Mouse (Mus musculus) adrenal gland, postnatal 25 days (tissue): Measurements from ENCODE around the gene Lin9. TPM values are rescaled to one million over a fixed set of nuclear protein-coding genes. Genes with fewer than 3 reads are reported as not detected.

Experiments used
- DNase-seq: peaks from one replicate; pipeline ENCODE4 v3.0.0; 2021; ENCODE audit warnings: mixed read lengths
- total RNA-seq: library from RNA; stranded (reverse); gene quantifications from 2 replicates; pipeline ENCODE4 v1.2.3, GENCODE M21; 2021

Lin9 gene
- total RNA-seq, 1 experiment from 2014 or later = 9.3 TPM

DNA sequence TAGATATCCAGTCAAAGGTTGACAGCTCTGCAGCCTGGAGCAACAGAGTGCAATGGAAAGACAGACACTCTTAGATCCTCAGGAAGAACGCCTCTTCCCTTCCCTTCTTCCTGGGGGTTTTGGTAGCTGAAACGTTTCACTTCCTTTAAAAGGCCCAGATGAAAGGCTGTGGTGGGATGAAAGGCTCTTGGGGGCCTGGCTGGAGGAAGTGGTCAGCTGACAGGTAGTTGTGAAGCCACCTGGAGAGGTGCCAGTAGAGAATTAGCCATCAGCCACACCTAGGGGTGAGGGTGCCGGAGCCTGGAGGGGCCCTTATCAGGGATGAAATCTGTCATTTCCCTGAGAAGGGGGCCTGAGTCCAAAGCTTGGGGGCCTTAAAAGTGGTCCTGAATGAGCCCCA lies 66.4 kb downstream of the Lin9 start:
- no peak for DNase-seq

DNA sequence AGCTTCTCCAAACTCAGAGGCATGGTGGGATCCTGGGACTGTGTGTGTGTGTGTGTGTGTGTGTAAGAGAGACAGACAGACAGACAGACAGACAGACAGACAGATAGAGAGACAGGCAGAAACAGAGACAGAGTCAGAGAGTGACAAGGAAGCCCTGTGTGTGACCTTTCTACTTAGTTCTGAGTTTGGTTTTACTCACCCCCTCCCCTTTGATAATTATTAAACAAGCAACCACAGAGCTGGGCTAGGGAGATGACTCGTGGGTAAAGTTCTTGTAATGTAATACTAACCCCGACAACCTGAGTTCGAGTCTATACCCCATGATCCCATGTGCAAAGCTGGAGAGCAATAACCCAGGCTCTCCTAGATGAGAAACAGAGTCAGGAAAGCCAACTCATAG lies 66.9 kb downstream of the Lin9 start:
- DNase-seq = no peak

DNA sequence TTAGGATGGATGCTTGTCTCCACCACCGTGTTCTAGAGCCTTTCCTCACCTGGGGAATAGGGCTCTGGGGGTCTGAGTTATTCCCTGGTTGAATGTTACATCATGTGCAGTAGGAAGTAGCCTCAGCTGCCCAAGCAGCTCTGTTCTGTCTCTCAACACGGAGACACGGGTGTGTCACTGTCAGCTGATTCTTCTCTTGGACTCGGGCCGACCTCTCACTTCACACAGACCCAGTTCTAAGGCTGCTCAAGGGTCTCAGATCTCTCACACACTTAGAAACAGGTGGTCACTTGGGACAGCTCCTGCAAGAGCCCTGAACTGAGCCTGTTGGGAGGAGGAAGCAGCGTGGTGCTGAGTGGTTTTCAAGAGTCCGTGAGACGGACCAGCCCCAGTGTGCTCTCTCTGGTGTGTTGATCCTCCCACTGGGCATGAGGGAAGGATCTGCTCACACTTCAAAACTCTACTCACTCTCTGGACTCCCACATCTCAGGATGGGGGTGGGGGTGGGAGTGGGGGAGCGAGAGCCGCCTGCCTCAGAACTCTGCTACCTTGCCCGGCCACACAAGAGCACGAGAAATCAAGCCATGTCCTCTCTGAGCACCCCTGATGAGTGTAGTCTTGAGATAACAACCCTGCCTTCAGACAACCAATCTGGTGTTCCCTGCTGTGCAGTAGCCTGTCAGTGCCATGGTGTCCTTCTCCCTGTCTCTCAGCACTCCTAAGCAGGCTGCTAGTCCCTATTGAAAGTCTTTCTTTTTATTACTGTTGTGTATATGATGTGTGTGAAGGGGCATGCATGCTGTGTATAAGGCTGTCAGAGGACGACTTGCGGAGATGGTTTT lies 68.2 kb downstream of the Lin9 start:
- DNase-seq = no peak

DNA sequence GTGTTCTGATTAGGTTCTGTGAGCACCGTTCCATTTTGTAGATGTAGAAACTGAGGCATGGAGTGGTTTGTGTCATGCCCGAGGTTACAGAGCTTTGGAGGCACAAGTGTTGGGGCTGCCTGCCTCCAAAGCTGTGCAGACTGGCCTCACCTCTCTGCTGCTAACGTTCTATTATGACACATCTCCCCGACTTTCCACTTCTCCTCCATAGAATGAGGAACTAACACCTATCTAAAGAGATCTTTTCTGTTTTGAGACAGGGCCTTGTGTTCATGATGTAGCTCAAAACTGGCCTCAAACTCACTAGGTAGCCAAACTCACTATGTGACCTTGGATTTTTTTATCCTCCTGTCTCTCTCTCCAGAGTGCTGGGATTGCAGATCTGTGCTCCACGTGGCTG lies 77.8 kb downstream of the Lin9 start:
- DNase-seq = no peak

DNA sequence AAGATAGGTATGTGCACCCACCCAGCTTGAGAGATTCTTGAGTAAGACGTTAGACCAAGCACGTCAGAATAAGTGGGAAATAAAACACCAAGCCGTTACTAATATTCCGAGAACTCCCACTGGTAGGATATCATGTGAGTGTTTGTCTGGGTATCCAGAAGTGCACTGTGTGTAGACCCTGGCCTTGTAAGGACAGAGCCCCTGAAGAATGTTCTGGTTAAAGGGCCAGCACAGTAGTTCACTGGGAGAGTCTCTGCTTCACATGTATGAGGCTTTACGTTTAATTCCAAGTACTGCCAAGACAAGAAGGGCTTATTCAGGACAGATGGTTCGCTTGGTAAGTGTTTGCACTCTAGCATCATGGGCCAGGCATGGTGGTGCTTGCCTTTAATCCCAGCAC lies 78.5 kb downstream of the Lin9 start:
- no peak for DNase-seq

DNA sequence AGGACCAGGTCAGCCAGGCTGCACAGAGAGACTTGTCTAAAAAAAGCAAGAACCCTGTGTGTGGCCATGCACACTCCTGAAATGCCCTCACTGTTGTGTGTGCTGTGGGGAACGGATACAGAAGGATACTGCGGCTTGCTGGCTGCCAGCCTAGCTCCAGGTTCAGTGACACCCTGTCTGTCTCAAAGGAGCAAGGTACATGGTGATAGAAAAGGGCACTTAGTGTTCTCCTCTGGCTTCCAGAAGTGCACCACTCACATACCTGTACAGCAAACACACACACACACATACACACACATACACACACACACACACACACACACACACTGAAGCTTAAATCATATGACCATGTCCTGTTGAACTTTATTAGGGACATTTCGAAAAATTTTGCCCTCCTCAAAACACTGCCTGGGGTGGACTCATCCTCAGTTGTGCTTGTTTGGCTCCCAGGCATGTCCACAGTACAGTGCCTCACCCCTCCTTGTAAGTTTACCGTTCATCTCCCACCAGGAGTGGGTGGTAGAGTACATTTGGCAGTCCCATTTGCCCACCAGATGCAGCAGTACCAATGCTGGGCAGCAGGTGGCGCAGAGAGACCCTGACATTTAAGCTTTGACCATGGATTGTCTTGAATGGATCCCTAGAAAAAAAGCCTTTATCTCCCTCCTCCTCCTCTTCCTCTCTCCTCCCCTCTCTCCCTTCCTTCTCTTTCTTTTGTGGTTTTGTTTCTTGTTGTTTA lies 79.2 kb downstream of the Lin9 start:
- DNase-seq = peak; percentile 83

DNA sequence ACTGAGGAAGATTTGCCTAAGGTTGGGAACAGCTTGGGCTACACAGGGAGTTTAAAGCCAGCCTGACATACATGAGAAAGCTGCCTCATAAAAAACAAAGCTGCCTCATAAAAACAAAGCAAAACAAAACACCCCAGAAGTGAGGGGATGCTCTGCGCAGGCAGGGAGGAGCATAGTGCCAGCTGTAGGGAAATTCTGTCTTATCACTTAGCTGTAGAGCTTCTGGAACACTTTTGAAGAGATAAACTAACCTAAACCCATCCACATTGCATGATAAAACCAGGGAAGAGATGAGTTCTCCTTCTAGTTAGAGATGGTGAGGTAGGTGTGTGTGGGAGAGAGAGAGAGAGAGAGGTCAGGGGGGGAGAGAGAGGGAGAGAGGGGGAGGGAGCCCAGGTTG lies 81.7 kb downstream of the Lin9 start:
- no peak for DNase-seq

DNA sequence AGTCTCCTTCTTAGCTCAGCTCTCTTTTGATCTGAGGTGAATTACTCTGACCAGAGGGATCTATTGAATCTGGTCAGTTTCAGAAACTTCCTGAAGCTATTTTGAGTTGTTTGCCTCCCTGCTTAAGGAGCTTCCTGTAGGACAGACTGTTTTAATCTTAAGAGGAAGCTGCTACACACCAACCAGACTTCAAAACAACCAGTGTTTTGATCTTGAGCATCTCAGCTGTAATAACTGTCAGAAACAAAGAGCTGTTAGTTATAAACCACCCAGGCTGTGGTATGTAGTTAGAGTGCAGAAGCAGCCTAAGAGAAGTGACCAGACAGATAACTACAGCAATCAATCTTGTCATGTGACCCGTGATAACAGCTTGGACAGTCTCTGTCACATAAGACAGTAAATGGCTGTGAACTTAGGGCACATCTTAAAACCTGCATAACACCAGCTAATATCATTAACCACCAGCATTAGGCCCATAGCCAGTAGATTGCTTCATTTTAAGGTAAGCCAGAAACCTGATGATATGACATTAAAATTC lies 82.8 kb downstream of the Lin9 start:
- no peak for DNase-seq

DNA sequence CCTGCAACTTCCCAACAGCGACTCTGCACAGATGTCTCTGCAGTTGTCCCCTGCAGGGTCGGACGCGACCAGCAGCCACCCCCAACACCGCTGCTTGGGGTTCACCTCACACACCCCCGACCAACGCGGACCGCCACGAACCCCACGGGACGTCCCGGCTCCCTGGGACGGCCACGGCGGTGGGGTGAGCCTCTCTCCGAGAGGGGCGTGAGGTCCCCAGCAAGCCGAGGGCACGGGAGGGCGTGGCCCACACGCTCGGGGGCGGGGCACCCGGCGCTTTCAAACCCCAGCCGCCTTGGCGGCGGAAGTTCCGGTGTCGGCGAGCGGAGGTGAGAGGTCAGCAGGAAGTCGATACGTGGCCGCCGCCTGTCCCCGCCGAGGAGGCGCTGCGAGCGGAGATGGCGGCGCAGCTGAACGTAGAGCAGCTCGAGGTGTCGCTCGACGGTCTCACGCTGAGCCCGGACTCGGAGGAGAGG lies 84.8 kb downstream of the Lin9 start, which contains the start of gene Acbd3:
TSS of gene Acbd3 (plus strand) at position 340 of the 476 bp plus-strand sequence.
- peak; percentile 94 for DNase-seq

DNA sequence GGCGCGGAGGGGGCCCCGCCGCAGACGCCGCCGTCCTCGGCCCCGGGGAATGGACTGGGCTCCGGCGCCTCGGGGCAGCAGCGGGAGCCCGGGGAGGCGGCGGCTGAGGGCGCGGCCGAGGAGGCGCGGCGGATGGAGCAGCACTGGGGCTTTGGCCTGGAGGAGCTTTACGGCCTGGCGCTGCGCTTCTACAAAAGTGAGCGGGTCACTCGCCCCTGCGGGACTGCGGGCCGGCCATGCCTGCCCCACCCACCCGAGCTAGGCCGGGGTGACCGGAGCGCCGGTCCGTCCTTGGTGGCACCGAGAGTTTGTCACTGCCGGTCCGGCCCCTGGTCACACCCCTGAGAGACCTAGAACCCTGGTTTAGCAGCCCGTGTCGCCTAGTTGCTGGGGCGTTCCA lies 85.2 kb downstream of the Lin9 start:
- peak; percentile 57 for DNase-seq

DNA sequence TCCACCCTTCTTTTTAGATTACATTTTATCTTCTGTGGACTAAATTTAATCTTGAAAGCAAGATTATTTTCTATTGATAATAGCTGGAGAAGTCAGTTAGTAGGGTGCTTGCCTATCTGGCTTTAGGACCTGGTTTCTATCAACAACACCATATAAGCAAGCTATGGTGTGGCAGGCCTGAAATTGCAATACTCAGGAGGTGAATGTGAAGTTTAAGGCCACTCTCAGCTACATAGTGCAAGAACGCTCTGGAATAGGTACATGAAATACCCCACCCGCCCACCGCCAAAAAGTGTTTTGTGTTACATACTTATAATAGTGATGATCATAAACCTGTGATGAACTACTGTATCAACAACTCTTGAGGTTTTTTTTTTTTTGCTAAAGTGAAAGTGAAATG lies 88.3 kb downstream of the Lin9 start:
- no peak for DNase-seq

Other genes with a start within 250 kb of the Lin9 start
- 0.12 and 0.57 TPM in 2 replicates for gene Stum, start 157.6 kb upstream of the Lin9 start, total RNA-seq
- gene Parp1, start 72.2 kb upstream of the Lin9 start, total RNA-seq = 92.2 and 114 TPM in 2 replicates
- not detected in 2 replicates for gene Mixl1, start 55.9 kb downstream of the Lin9 start, total RNA-seq
- 45.5 and 48.8 TPM in 2 replicates for gene Acbd3, start 84.9 kb downstream of the Lin9 start, total RNA-seq
- gene H3f3a, start 172.8 kb downstream of the Lin9 start, total RNA-seq = 739 and 836 TPM in 2 replicates
- 21.7 and 26.0 TPM in 2 replicates for gene Sde2, start 210.0 kb downstream of the Lin9 start, total RNA-seq